Mouse (Mus musculus) fibroblast of lung, adult 2 months (primary cell): ENCODE measurements at regions not wholly inside any gene's neighbourhood (a gene's known extent, or its start where the extent isn't known, plus 50 kb on each side); places are given as distances from the start of the nearest gene placed in this dataset.

Experiments
- DNase-seq: peaks from one replicate; pipeline ENCODE4 v3.0.0-alpha.2; 2011; ENCODE audit warnings: low read depth

DNA sequence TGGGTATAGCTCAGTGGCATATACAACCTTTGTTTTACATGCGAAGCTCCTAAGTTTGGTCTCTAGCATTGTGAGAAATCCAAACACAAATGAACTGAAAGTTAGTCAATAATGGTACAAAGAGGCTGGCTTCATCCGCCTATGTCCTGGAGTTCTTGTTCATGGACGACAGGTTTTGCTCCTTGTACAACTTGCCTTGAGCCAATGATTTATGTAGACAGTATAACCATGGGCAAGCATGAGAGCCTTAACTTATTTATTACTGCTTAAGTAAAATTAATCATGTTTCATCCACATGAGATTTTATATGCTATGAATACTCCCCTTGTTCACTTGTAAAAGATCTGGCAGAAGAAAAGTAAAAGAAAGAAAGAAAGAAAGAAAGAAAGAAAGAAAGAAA, 205.7 kb upstream of the Tet2 start:
- no peak for DNase-seq

DNA sequence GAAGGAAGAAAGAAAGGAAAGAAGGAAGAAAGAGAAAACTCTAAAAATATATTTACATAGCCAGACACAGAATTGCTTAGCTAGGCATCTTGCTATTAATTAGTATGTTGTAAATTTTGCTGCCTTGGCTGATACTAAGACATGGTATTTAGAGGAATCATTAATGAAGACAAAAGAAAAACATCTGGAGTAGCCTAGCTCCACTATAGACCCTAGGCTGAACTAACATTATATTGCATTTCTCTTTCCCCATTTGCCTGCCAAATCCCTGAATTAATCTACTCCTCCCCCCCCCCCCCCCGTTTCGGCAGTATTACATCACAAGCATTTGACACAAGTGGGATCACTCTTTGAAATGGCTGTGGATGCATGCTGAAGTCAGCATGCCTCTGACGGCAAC, 206.1 kb upstream of the Tet2 start:
- no peak for DNase-seq

DNA sequence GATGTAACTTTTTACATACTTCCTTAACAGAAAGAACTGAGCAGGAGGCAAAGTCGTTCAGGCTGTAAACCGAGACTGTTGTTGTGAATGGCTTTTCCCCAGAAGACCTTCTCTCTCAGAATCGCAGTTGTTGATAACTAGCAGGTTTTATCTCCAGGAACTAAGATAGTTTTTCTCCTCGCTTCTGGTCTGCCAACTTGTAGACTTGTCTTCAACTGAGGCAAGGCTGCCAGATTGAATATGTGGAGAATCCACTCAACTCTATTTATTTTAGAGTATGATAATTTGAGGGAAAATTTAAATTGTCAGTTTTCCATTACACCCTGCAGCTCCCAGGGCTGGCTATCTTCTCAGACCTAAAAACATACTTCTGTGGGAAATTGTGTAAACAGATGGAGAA, 206.6 kb upstream of the Tet2 start:
- DNase-seq: no peak

DNA sequence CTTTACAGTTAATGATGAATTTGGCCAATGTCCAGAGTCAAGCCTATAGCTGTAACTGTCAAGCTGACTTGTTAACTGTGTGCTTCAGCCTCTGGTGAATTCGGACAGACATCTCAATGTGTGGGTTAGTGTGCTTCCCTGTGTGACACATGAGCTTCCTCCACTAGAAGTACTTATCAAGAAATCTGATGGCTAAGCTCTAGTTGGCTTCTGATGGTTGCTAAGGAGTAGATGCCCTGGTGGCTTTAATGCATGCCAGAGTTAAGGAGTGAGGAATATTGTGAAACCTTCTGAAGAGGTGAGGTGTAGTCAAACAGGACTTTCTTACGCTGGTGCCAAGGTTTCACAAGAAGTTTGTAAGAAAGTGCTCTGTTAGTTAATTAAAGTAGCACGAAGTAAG, 208.1 kb upstream of the Tet2 start:
- no peak for DNase-seq

GRCm38 (mm10) chr3:133754006-133754910, 209.3 kb upstream of the Tet2 start:
- DNase-seq: no peak

GRCm38 (mm10) chr3:133754911-133755259, 209.9 kb upstream of the Tet2 start:
- DNase-seq: no peak

GRCm38 (mm10) chr3:133757756-133758420, 212.9 kb upstream of the Tet2 start:
- no peak for DNase-seq

- DNase-seq: no peak
Observed at GRCm38 (mm10) chr3:133758421-133758820, 213.5 kb upstream of the Tet2 start.

GRCm38 (mm10) chr3:133759611-133760010, 214.7 kb upstream of the Tet2 start:
- no peak for DNase-seq

DNA sequence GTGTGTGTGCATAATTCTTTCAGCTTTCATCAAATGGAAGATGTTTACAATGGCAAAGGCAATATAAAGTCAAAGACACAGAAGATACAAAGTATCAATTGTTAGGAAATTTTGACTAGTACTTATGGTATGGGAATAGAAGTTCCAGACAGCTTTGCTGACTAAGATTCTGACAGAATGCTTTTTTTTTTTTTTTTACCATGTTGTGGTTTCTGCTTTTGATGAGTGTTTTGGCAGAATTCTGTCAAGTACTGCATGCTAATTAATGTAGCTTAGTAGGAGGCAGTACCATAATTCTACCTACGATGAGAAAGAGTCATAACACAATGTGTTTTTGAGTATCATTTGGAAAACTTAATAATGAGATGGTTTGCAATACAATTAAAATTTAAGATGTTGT, 215.3 kb upstream of the Tet2 start:
- no peak for DNase-seq

DNA sequence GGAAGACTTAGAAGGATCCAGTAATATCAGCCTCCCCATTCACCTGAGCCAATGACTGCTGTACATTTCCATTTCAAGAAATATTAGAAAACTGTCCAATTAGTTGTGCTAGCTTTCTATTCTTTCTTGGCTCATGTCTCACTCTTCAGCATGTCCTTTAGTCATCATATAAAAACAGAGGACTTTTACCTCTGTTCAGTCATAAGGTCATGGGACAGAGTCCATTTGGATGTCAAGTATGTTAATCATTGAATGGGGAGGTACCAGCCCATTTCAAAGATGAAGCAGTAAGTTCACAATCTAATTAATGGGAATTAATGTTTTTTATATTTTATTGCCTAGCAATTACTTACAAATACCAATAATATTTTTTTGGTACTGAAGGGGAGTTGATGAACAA, 218.8 kb upstream of the Tet2 start:
- DNase-seq: no peak

- no peak for DNase-seq
Observed at GRCm38 (mm10) chr3:133773490-133773889, 228.6 kb upstream of the Tet2 start.

GRCm38 (mm10) chr3:133774229-133774628, 229.3 kb upstream of the Tet2 start:
- DNase-seq: no peak

GRCm38 (mm10) chr3:133776013-133776412, 231.1 kb upstream of the Tet2 start:
- no peak for DNase-seq

DNA sequence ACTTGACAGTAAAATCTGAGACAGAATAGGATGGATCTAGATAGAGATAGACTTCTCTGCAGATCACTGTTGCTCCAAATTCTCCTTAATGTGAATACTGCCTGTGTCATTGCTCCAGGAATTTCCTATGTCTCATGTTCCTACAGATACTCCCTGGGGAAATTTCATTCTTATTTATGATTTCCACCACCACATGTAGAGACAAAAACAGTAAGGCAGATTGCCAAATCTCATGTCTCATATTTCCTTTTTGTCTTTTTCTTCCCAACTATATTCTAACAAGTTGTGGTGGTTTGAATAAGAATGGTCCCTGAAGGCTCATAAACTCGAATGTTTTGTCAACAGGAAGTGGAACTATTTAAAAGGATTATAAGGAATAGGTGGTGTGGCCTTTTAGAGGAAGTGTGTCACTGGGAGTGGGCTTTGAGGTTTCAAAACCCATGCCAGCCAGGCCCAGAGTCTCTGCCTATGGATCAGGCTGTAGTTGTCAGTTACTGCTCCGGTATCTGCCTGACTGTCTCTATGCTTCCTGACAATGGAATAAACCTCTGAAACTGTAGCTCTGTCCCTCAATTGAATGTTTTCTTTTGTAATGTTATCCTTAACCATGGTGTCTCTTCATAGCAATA, 234.3 kb upstream of the Tet2 start:
- DNase-seq: no peak

DNA sequence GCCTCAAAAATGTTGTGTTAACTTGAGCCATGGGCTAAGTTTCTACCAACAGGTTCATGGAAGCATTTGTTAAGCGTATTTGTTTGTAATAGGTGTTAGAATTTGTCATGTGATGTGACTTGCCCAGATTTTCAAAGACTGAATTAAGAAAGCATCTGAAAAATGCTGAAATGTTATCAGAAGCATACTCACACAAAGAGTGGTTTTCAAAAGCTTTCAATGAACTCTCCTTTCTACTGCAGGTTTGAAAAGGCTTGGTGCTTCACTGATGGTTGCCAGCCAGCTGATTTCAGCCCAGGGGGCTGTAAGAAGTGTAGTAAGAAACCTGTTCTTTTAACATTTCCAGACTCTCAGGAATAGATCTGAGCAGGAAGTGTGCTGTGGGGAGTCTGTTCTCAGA, 238.1 kb upstream of the Tet2 start:
- DNase-seq: no peak

DNA sequence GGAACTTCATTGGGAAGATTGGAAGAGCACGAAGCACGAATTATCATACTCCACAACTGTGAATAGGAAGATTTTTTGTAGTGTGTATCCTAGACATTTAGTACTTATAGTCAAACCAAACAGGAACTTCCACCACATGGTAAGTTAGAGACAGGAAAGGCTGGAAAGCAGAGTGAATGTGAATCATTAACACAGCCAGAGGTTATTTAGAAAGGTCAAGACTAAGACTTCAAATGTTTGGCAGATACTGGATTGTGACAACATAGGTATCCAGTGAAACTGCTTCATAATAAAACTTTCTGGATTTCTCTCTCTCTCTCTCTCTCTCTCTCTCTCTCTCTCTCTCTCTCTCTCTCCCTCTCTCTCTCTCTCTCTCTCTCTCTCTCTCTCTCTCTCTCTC, 246.4 kb upstream of the Tet2 start:
- no peak for DNase-seq

- no peak for DNase-seq
Observed at GRCm38 (mm10) chr3:133809007-133809552, 264.1 kb upstream of the Tet2 start.

- no peak for DNase-seq
Observed at GRCm38 (mm10) chr3:133818966-133819700, 274.2 kb upstream of the Tet2 start.

DNA sequence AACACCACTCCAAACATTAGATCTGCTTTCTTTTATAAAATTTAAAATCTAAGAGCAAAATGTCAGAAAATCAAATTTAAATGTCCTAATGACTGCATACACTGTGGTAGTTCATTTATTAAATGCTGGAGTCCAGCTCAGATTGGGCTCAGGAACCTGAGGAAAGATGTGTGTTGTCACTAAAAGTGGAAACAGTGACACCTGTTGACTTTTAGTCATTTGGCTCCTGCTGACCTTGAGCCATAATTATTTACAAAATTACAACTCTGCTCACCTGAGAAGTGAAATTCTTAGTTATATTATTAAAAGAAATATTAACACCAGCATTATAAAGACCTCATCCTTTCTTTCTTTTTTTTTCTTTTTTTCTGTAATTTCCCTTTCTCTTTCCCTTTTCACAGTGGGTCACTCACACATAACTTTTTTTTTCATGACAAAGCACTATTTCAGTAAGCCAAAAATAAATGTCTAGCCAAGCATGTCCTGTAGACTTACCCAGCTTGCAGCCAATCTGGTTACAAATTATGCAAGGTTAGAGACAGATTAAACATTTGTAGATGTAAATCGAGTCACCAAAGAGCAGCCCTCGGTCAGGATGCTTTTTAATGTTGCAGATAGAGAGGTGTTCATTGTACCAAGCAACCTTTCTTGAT, 288.9 kb upstream of the Tet2 start:
- no peak for DNase-seq

DNA sequence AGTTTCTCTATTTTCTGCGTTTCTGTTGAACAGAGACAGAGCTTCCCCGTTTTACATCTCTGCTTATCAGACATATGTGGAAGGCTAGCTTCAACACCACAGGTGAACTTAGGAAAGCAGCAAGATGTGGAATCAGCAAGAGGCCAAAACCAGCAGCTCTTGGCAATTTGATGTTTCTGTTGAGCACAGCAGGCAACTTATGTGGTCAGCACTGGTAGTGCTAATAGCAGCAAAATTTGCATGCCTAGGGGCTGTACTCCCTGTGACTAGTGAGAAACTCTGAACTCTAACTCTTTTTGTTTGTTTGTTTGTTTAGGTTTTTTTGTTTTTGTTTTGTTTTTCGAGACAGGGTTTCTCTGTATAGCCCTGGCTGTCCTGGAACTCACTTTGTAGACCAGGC, 289.5 kb upstream of the Tet2 start:
- no peak for DNase-seq

DNA sequence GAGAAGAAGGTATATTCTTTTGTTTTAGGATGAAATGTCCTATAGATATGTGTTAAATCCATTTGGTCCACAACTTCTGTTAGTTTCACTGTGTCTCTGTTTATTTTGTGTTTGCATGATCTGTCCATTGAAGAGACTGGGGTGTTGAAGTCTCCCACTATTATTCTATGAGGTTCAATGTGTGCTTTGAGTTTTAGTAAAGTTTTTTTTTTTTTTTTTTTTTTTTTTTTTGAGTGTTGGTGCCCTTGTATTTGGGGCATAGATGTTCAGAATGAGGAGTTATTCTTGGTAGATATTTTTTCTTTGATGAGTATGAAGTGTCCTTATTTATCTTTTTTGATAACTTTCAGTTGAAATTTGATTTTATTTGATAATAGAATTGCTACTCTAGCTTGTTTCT, 301.4 kb upstream of the Tet2 start:
- DNase-seq: no peak
